Mouse (Mus musculus): ENCODE measurements around the gene Zfp536.
A peak's percentile ranks its signal among the peaks of the same experiment; 100 is the strongest.
"Not testable (repeated sequence)": the region's sequence is repeated elsewhere in the genome, so short reads cannot be mapped to it uniquely, and the experiment has no call there.

Zfp536 gene

DNA sequence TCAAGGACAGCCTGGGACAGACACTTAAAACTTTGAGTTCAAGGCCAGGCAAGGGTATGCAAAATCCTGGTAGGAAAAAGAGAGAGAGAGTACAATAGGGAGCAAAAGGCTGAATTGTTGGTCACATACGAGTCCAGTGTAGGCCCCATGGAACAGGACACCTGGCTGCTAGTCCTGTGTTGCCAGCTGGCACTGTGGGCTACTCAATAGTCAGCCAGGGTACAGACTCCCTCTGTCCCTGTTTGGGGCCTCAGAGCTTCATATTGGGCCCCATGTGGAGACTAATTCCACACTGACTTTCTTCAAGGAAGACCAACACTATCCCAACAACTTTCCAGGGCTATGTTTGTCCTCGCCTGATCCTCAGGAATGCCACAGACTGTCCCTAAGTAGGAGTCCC, 87.1 kb downstream of the Zfp536 start:
- no peak for DNase-seq

GRCm38 (mm10) chr7:37685247-37685646, 88.2 kb downstream of the Zfp536 start:
- DNase-seq = no peak

DNA sequence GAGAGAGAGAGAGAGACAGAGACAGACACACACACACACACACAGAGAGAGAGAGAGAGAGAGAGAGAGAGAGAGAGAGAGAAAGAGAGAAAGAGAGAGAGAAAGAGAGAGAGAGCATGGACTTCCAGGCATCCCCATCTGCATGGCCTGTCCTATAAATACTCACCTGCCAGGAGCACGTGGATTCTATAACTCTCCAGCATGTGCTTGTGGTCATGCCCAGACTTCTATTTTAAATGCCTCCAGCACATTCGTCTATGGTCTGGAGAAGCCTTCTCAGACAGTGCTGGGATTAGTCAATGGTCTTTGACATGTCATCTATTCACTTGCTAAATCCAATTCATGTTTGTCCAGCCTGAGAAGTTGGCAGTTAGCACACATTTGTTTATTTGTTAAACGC, 92.1 kb downstream of the Zfp536 start:
- DNase-seq = no peak

GRCm38 (mm10) chr7:37663676-37664365, 109.6 kb downstream of the Zfp536 start:
- DNase-seq = no peak

DNA sequence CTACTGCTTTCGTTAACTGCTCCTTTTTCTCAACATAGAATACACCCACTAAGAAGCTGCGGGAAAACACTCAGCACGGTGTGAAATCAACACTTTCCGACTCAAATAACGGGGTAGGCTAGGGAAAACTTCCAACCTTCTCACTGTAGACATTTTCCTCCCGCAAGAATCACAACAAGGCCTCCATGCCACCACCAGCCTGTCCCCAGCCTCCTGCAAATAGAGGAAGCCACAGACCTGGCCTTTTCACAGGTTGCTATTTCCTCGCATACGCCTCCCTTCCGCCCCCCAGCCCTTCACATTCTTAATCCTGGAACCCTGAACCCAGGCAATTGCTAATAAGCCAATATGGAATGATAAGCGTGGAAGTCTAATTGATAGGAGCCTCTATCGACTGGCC, 124.8 kb downstream of the Zfp536 start:
- no peak for DNase-seq

- DNase-seq = no peak
Measured at GRCm38 (mm10) chr7:37647917-37648615, 125.4 kb downstream of the Zfp536 start.

- DNase-seq = no peak
Measured at GRCm38 (mm10) chr7:37639740-37640397, 133.6 kb downstream of the Zfp536 start.

- no peak for DNase-seq
Measured at GRCm38 (mm10) chr7:37634812-37635211, 138.6 kb downstream of the Zfp536 start.

DNA sequence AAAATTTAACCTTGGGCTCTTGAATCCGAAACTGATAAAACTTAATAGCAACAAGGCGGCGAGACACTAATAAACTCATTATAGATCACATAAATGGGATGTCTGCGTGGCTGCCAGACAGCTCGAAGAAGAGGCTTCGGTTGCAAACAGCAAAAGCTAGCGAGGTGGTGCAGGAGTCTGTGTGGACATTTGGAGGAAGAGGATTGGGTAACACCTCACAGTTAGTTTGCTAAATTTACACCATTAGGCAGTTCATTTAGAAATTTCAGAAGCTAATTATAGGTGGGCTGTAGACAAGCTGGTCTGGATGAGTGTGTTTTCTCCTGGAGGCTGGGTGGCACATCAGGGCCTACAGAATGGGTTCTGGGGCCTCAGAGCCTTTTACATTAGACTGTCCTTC, 143.0 kb downstream of the Zfp536 start:
- DNase-seq = no peak

GRCm38 (mm10) chr7:37627897-37628510, 145.4 kb downstream of the Zfp536 start:
- DNase-seq = no peak

DNA sequence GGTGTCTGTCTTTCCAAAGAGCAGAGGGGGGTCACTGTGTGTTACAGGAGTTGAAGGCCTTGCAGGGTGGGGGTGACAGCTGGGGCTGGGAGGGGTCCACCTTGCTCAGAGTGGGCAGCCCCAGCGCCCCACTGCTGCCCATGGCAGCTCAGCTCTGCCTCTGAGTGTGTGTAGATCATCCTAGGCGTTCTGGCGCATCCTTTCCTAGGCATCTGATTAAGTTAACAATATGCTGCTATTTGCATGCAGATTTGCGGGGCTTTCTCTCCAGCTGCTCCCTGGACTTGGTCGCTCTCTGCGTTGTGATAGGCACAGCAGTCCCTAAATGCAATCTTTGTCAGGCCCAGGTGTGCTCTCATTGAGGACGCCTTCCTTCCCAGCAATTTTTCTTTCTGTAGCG, 147.7 kb downstream of the Zfp536 start:
- DNase-seq = no peak

- DNase-seq = no peak
Measured at GRCm38 (mm10) chr7:37624759-37625340, 148.6 kb downstream of the Zfp536 start.

- peak; percentile 19 for DNase-seq
Measured at GRCm38 (mm10) chr7:37623903-37624758, 149.3 kb downstream of the Zfp536 start.

GRCm38 (mm10) chr7:37619254-37619653, 154.2 kb downstream of the Zfp536 start:
- DNase-seq = no peak

DNA sequence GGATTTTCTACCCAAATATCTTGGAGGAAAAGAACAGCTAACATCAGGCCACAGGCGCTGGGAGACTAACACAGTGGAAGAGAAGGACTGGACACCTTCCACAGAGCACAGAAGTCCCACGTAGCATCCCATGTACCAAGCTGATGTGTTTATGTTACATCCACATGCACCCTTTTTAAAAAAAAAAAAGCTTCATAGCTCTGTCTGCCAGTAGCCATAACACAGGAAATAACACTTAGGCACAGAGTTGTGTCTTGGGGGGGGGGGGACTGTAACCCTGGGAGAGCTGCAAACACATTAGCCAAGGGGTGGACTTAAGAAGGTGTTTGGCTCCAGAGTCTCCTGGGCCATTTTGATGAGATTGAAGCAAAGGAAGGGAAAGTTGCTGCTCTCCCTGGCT, 155.6 kb downstream of the Zfp536 start:
- DNase-seq = no peak

GRCm38 (mm10) chr7:37615932-37616331, 157.5 kb downstream of the Zfp536 start:
- no peak for DNase-seq

GRCm38 (mm10) chr7:37614381-37614780, 159.1 kb downstream of the Zfp536 start:
- DNase-seq = no peak

DNA sequence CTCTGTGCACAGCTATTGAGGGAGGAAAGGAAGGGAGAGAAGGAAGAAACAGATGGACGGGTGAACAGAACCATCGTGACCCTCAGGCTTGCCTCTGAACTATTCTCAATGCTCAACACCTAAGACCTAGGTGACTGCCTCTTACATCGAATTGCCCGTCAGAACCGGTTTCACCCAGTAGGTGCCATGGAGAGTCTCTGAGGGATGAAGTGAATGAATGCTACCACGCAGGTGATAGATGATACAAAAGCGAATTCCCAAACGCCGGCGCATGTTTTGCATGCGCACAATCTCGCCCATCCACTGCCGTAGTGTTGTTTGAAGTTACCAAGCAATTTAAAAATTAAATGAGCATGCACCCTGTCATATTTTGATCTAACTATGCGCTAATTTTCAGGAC, 164.9 kb downstream of the Zfp536 start:
- no peak for DNase-seq

- no peak for DNase-seq
Measured at GRCm38 (mm10) chr7:37607906-37608305, 165.5 kb downstream of the Zfp536 start.

DNA sequence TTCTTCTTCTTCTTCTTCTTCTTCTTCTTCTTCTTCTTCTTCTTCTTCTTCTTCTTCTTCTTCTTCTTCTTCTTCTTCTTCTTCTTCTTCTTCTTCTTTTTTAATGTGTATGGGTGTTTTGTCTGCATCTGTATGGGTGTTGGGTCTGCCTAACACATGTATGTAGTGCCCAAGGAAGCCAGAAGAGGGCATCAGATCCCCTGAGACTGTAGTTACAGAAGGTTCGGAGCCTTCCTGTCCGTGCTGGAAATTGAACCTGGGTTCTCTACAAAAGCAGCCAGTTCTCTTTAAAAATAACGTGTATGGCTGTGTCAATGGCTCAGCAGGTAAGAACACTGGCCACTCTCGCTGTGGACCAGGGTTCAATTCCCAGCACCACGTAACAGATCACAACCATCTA, 167.0 kb downstream of the Zfp536 start:
- DNase-seq = no peak

DNA sequence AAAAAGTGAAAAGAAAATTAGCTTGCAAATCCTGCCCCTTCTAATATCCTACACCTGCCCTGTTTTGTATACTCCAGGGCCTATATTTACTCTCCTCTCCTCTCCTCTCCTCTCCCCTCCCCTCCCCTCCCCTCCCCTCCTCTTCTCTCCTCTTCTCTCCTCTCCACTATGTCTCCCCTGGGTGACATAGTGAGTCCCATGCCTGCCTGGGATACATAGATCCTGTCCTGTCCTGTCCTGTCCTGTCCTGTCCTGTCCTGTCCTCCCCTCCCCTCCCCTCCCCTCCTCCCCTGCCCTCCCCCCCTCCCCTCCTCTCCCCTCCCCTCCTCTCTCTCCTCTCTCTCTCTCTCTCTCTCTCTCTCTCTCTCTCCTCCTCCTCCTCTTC, 169.9 kb downstream of the Zfp536 start:
- DNase-seq = not testable (repeated sequence)

DNA sequence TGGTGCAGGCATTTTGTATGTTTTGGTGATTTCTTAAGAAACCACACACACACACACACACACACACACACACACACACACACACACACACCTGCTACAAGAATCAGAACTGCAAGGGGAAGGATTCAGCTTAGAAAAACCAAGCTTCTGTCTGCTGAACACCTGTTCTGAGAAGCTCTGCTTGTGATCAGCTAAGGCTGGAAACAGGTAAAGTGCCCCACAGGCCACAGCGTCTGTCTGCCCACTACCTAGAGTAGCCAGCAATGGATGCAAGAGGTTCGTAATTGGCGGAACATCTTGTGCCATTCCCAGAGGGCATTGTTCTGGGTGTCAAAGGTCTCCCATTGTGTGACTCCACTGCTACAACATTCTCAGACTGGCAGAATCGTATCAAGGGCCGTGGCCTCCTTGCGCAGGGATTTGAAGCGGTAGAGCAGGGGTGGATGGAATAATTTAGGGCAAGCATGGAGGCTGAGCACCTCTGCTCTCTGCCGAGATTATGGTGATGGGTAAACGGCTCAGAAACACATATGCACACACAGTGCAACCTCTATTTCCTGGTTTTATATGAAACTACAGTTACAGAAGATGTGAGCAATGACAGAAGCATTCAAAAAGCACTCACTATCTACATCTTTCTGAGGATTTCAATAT, 170.4 kb downstream of the Zfp536 start:
- DNase-seq = no peak
